Mouse (Mus musculus) forebrain, embryonic 16.5 days (tissue): ENCODE measurements around the gene Nmur1. TPM values are rescaled to one million over a fixed set of nuclear protein-coding genes. Genes with fewer than 3 reads are reported as not detected.

Experiments
- microRNA-seq: library from miRNA; unstranded; fragments of <30 nt; microRNA quantifications from one replicate; pipeline ENCODE4, GENCODE M21; 2017
- polyA plus RNA-seq: library from polyadenylated mRNA; unstranded; fragments of >200 nt; fragmentation: Nextera tagmentation; extraction: Ambion mirVana; gene quantifications from 2 replicates; pipeline ENCODE4 v1.2.1, GENCODE M21; 2015

Nmur1 gene
- polyA plus RNA-seq, 1 experiment from 2014 or later, result not detected

Small RNA genes lying within 50 kb of the gene (microRNA-seq; reads per million reads assigned to microRNA genes)
- 74.2 reads per million, percentile 50 among the genes with 10 or more reads in this experiment for gene mmu-mir-3535

Other genes starting within 250 kb of the Nmur1 start
- 3.8 and 6.7 TPM in 2 replicates for gene B3gnt7, start 123.4 kb downstream of the Nmur1 start, polyA plus RNA-seq
- 227 and 228 TPM in 2 replicates for gene Ncl, start 66.8 kb downstream of the Nmur1 start, polyA plus RNA-seq
- not detected in 2 replicates for gene Tex44, start 101 bp upstream of the Nmur1 start, polyA plus RNA-seq
- gene Ptma, start 100.5 kb upstream of the Nmur1 start, polyA plus RNA-seq, result 1,987 and 2,275 TPM in 2 replicates
- gene Pde6d, start 156.4 kb upstream of the Nmur1 start, polyA plus RNA-seq, result 88.7 and 90.1 TPM in 2 replicates
- gene Cops7b, start 156.7 kb upstream of the Nmur1 start, polyA plus RNA-seq, result 59.7 and 64.6 TPM in 2 replicates
- 3.7 and 5.2 TPM in 2 replicates for gene Nppc, start 244.3 kb upstream of the Nmur1 start, polyA plus RNA-seq